Mouse (Mus musculus) megakaryocyte, embryonic 14.5 days (primary cell): ENCODE data around the gene Slc25a13. TPM values are rescaled to one million over a fixed set of nuclear protein-coding genes. Genes with fewer than 3 reads are reported as not detected.

Experiments
- H3K27me3 ChIP-seq: replicated peaks from 2 replicates; pipeline ENCODE3; 2012; ENCODE audit warnings: inconsistent platforms
- H3K36me3 ChIP-seq: replicated peaks from 2 replicates; pipeline ENCODE3; 2012; ENCODE audit warnings: low read length, inconsistent platforms, mixed read lengths
- H3K4me1 ChIP-seq: 2 replicates; pipeline ENCODE4 v1.6.1; 2012; ENCODE audit warnings: inconsistent platforms
- H3K4me3 ChIP-seq: replicated peaks from 2 replicates; pipeline ENCODE3; 2012; ENCODE audit warnings: moderate library complexity, mild to moderate bottlenecking, inconsistent platforms
- H3K9me3 ChIP-seq: 2 replicates; pipeline ENCODE4 v1.6.1; 2012; ENCODE audit warnings: inconsistent platforms
- FLI1 ChIP-seq: IDR thresholded peaks from 2 replicates; pipeline ENCODE4 v1.6.1; 2012; ENCODE audit warnings: low read length, inconsistent platforms, mixed read lengths
- GATA1 ChIP-seq: IDR thresholded peaks from 3 replicates; pipeline ENCODE4 v1.6.1; 2012; ENCODE audit warnings: mixed read lengths, low read length, inconsistent platforms, borderline replicate concordance
- polyA plus RNA-seq: library from polyadenylated mRNA; stranded (reverse); fragments of >175 nt; gene quantifications from 2 replicates; pipeline ENCODE4 v1.2.3, GENCODE M21; 2012; ENCODE audit warnings: low replicate concordance; ENCODE audit not compliant: insufficient read depth

Gene Slc25a13
- polyA plus RNA-seq, 1 experiment: 0.17 TPM

GRCm38 (mm10) chr6:6134935-6135334 is 82.0 kb downstream of the Slc25a13 start:
- H3K36me3 ChIP-seq: peaks cover 8% of the 10 kb centered on the region
- no peak overlapping the region for H3K4me3 ChIP-seq
- peaks cover 8% of the 10 kb centered on the region for H3K9me3 ChIP-seq
- TF ChIP-seq GATA1: no peak
- no peaks in the 10 kb centered on the region for H3K27me3 ChIP-seq
- peaks cover 5% of the 10 kb centered on the region for H3K4me1 ChIP-seq

GRCm38 (mm10) chr6:6133556-6134050 is 83.4 kb downstream of the Slc25a13 start:
- H3K27me3 ChIP-seq: no peaks in the 10 kb centered on the region
- peaks cover 8% of the 10 kb centered on the region for H3K9me3 ChIP-seq
- H3K4me3 ChIP-seq: no peak overlapping the region
- TF ChIP-seq GATA1 (no peak), FLI1 (no peak)
- H3K36me3 ChIP-seq: peaks cover 7% of the 10 kb centered on the region
- peaks cover 5% of the 10 kb centered on the region for H3K4me1 ChIP-seq

GRCm38 (mm10) chr6:6132047-6132446 is 84.9 kb downstream of the Slc25a13 start:
- H3K4me1 ChIP-seq: peaks cover 5% of the 10 kb centered on the region
- no peaks in the 10 kb centered on the region for H3K27me3 ChIP-seq
- H3K4me3 ChIP-seq: no peak overlapping the region
- peaks cover 11% of the 10 kb centered on the region for H3K36me3 ChIP-seq
- TF ChIP-seq GATA1 (no peak), FLI1 (no peak)
- H3K9me3 ChIP-seq: peaks cover 14% of the 10 kb centered on the region

- peaks cover 11% of the 10 kb centered on the region for H3K9me3 ChIP-seq
- H3K4me3 ChIP-seq: no peak overlapping the region
- H3K36me3 ChIP-seq: peaks cover 9% of the 10 kb centered on the region
- H3K27me3 ChIP-seq: no peaks in the 10 kb centered on the region
- no peaks in the 10 kb centered on the region for H3K4me1 ChIP-seq
- TF ChIP-seq GATA1: no peak
- no peak for TF ChIP-seq FLI1
Observed at GRCm38 (mm10) chr6:6125620-6126019, 91.4 kb downstream of the Slc25a13 start.

GRCm38 (mm10) chr6:6121904-6122303 is 95.1 kb downstream of the Slc25a13 start:
- H3K9me3 ChIP-seq: peaks cover 7% of the 10 kb centered on the region; the same call in 1 of the 2 replicates
- H3K36me3 ChIP-seq: peaks cover 1% of the 10 kb centered on the region
- TF ChIP-seq GATA1: no peak
- TF ChIP-seq FLI1: no peak
- H3K4me3 ChIP-seq: no peak overlapping the region
- H3K27me3 ChIP-seq: no peaks in the 10 kb centered on the region
- H3K4me1 ChIP-seq: no peaks in the 10 kb centered on the region

- Histone ChIP-seq H3K4me3 (no peak overlapping the region), H3K36me3 (peaks cover 4% of the 10 kb centered on the region), H3K27me3 (no peaks in the 10 kb centered on the region), H3K9me3 (peaks cover 7% of the 10 kb centered on the region; the same call in 1 of the 2 replicates), H3K4me1 (no peaks in the 10 kb centered on the region)
- TF ChIP-seq GATA1 (no peak), FLI1 (no peak)
Observed at GRCm38 (mm10) chr6:6120841-6121240, 96.1 kb downstream of the Slc25a13 start.

- H3K9me3 ChIP-seq: peaks cover 7% of the 10 kb centered on the region; the same call in 1 of the 2 replicates
- TF ChIP-seq GATA1 (no peak), FLI1 (no peak)
- peaks cover 7% of the 10 kb centered on the region for H3K36me3 ChIP-seq
- peaks cover 8% of the 10 kb centered on the region for H3K4me1 ChIP-seq
- no peaks in the 10 kb centered on the region for H3K27me3 ChIP-seq
- no peak overlapping the region for H3K4me3 ChIP-seq
Observed at GRCm38 (mm10) chr6:6115771-6116170, 101.2 kb downstream of the Slc25a13 start.

GRCm38 (mm10) chr6:6113776-6114175 is 103.2 kb downstream of the Slc25a13 start:
- TF ChIP-seq FLI1 (no peak), GATA1 (no peak)

GRCm38 (mm10) chr6:6112767-6113528 is 104.0 kb downstream of the Slc25a13 start:
- Histone ChIP-seq H3K27me3 (no peaks in the 10 kb centered on the region), H3K4me3 (no peak overlapping the region), H3K9me3 (peaks cover 3% of the 10 kb centered on the region; the same call in 1 of the 2 replicates), H3K36me3 (peaks cover 10% of the 10 kb centered on the region), H3K4me1 (peaks cover 11% of the 10 kb centered on the region)
- TF ChIP-seq GATA1: no peak
- TF ChIP-seq FLI1: no peak

More at GRCm38 (mm10) chr6:6113776-6114175, 103.2 kb downstream of the Slc25a13 start:
- Histone ChIP-seq H3K27me3 (no peaks in the 10 kb centered on the region), H3K4me1 (peaks cover 8% of the 10 kb centered on the region), H3K9me3 (peaks cover 7% of the 10 kb centered on the region; the same call in 1 of the 2 replicates), H3K36me3 (peaks cover 10% of the 10 kb centered on the region), H3K4me3 (no peak overlapping the region)

- Histone ChIP-seq H3K9me3 (no peaks in the 10 kb centered on the region), H3K27me3 (no peaks in the 10 kb centered on the region), H3K36me3 (peaks cover 3% of the 10 kb centered on the region), H3K4me3 (no peak overlapping the region), H3K4me1 (peaks cover 25% of the 10 kb centered on the region)
- no peak for TF ChIP-seq FLI1
- TF ChIP-seq GATA1: no peak
Observed at GRCm38 (mm10) chr6:6107419-6107966, 109.5 kb downstream of the Slc25a13 start.
